Mouse (Mus musculus) urinary bladder, postnatal 4 days (tissue): ENCODE measurements at regions not wholly inside any gene's neighbourhood (a gene's known extent, or its start where the extent isn't known, plus 50 kb on each side); places are given as distances from the start of the nearest gene placed in this dataset.
"Not testable (repeated sequence)": the region's sequence is repeated elsewhere in the genome, so short reads cannot be mapped to it uniquely, and the experiment has no call there.

Experiments
- DNase-seq, 2 experiments: peaks; one replicate each; pipeline ENCODE4 v3.0.0; 2021 to 2022; ENCODE audit warnings: low spot score in 2 of 2

DNA sequence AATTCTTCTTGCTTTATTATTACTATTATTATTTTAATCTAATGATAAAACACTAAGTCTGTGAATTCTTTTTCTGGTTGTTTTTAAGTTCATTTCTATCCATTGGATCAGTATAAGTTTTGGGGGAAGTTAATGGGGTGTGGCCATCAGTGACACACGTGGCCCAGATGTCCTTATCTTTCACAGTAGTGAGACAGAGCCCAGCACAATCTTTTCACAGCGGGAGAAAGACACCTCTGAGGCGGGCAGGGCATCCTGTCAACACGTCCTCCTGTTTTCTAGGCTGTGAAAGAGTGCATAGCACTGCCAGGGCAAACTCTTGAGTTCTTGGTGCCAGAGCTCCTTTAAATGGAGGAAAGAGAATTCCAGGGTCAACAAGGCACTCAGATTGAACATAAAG, 162.1 kb downstream of the Ifng start:
- DNase-seq: no peak

DNA sequence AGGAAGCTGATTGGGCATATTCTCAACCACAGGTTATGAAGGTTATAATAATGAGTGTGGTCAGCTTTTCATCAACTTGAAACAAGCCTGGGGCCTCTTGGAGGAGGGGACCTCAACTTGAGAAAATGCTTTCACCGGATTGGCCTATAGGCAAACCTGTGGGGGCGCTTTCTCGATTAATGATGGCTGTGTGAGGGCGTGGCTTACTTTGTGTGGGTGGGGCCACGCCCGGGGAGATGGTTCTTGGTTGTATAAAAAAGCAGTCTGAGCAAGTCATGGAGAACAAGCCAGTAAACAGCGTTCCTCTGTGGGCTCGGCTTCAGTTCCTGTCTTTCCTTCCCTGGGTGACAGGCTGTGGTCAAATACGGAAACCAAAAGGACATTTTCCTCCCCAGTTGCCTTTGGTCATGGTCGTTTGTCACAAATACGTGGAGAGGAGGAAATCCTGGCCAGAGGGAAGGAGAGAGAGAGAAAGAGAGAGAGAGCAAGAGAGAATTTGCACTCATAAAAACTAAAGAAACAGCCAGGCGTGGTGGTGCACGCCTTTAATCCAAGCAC, 163.1 kb downstream of the Ifng start:
- no peak for DNase-seq

DNA sequence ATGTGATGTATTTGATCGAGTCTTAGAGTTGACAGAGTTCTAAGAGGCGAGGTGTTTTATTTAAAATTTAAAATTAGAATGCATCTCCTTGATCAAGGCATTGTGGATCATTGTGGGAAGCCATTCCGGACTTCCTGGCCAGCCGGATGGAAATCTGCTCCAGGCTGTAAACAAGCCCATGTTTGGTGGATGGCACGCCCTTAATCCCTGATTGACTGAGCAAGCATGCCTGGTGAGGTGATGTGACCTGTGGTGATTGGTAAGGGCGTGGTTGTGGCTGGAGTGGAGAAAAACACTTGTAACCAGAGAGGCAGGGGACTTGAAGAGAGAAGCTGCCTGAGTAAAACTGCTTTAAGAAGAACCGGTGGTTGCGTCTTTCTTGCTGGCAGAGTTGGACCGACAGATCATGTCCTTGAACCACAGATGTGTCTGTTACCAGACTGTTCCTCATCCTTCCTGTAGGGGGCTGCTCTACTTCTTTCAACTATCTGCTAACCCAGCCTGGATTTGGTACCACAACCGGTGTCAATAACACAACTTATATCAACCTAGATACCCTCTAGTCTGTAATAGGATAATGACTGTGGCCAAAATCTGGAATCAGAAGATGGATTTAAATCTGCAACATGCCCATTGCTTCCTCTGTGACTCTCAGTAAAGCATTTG, 164.4 kb downstream of the Ifng start:
- DNase-seq: no peak

DNA sequence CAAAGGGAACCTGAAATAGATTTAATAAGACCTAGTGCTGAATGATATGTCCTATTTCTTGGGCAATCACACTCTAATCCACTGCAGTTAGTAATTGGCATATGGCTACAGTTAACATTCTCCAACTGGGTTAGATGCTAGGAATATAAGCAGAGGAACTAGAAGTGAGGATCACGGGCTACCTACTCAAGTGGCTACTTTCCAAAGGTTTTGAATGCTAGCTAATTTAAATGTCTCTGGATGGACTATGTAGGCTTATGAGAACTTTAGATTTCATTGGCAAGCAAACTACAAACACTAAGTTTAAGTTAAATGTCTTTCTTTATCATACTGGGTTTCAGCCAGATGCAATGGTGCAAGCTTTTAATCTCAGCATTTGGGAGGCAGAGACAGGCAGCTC, 166.6 kb downstream of the Ifng start:
- no peak for DNase-seq

DNA sequence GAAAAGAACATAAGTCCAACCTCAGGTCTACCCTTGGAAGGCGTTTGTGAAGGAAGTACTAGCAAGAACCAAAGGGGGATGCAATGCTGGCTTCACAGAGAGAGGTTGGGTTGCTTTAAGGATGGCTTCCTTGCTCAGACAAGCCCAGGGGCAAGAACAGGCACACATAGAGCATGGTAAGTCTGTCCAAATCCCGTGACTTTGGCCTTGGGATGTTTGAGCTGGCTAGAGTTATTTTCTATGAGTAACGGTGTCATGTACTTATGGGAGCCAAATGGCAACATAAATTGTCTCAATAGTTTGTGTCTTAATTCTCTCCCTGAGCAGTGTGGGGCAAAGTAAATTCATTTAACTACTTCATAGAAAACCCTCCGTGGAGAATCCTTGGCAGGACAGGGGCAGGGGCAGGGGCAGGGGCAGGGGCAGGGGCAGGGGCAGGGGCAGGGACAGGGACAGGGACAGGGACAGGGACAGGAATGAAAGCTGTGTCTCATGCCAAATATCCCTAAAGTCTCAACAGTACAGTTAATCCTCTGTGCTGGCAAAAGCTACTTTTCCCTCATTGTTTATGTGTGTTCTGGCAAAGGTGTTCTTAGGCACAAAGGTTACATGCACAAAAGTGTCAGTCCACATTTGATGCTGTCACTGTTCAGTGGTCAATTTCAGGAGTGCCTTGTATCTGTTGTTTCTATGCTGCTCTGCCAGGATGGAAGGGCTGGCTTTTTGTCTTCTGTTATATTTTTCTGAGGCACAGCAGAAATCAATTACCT, 167.7 kb downstream of the Ifng start:
- DNase-seq: no peak

DNA sequence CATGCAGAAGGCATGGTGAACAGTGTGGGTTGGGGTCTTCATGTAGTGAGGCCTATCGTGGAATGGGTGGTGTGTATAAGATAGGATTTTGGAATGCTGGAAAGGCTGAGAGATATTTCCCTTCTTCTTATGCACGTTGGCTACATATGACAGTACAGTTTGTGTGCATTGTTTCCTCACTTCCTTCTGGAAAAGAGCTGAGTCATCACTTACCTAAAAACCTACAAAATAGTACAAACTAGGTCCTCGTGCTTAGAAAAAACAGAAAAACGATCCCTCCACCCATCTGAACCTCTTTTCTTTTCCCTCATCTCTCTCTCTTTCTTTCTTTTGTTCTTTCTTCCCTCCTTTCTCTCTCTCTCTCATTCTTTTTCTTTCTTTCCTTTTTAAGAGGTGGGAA, 168.3 kb downstream of the Ifng start:
- DNase-seq: no peak

DNA sequence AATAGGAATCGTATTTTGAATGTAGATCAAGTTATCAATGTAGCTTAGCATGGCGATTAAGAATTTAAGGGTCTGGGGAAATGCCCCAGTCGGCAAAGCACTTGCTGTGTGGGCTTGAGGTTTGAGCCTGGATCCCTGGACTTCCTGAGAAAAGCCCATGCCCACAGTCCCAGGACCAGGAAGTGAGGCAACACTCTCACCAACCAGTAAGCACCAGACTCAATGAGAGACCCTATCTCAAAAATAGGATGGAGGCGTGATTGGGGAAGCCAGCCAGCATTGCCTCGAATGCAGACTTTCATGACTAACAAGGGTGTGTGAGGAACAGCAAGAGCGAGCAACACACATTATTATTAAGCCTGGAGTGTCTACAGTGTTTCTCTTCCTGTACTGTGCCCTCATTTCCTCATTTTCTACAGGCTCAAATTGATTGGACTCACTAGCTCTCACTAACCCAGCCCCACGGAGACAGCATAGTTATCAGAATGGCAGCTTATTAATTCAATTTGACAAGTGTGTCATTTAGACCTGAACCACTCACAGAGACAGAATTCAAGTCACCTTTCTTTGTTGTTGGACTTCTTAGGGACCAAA, 170.1 kb downstream of the Ifng start:
- no peak for DNase-seq

DNA sequence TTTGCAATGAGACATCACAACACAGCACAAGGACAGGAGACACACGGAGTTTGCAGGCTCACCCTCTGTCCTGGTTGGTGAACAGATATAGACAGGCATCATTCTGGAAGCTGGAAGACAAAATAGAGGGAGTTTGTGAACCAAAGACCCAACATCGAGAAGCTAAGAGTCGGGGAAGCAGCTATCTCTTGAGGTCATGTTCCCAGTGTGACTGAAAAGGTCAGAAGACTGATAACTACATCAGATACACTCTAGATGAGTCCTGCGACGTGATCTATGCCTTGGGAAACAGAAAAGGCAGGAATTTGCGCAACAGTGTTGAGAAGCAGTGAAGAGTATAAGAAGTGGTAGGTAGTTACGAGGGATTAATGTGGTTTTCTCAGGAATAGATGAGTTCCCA, 171.2 kb downstream of the Ifng start:
- no peak for DNase-seq

DNA sequence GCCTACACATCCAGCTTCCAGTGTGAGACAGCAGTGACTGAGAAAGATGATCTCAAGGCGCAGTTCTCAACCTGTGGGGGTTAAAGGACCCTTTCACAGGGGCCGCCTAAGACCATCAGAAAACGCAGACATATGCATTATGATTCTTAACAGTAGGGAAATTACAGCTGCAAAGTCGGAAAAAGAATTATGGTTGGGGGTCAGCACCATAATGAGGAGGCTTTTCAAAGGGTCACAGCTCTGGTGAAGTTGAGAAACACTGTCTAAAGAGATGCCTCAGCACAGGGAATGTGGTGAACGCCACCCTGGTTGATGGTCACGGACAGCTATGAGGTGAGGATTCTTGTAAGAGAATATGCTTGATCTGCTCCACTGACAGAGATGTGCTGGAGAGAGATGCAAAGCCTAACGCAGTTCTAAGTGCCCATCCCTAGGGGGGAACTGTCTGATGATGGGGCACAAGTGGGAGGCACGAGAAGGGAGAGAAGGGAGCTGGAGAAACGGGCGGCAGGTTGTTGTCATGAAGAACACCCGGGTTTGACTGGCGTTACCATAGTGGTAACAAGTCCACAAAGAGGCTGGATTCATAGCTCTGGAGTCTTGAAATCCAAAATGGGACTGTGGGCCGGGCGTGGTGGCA, 172.3 kb downstream of the Ifng start:
- DNase-seq: no peak

DNA sequence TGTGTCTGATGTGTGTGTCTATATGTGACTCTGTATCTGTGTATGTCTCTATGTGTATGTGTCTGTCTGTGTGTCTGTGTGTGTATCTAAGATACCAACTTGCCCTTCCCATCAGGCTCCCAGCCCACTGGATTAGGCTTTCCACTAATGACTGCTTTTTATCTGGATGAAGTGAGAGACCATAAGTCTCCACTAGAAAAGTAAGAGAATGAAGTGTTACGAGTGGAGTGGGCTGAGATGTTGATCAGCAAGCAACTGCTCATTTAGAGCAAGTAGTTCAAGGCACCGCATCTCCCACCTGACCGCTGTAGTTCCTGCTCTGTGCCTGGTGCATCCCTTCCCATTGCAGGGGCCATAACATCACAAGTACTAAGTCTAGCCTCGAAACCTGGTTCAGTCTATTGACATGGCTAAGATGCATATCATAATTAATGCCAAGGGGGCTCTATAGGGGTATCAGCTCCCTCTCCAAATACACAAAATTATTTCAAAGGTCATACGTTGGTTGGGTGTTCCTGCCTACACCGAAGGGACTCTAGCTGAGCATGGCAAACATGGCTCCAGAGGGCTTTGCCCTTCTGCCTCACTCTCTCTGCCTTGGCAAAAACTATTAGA, 173.5 kb downstream of the Ifng start:
- DNase-seq: no peak

DNA sequence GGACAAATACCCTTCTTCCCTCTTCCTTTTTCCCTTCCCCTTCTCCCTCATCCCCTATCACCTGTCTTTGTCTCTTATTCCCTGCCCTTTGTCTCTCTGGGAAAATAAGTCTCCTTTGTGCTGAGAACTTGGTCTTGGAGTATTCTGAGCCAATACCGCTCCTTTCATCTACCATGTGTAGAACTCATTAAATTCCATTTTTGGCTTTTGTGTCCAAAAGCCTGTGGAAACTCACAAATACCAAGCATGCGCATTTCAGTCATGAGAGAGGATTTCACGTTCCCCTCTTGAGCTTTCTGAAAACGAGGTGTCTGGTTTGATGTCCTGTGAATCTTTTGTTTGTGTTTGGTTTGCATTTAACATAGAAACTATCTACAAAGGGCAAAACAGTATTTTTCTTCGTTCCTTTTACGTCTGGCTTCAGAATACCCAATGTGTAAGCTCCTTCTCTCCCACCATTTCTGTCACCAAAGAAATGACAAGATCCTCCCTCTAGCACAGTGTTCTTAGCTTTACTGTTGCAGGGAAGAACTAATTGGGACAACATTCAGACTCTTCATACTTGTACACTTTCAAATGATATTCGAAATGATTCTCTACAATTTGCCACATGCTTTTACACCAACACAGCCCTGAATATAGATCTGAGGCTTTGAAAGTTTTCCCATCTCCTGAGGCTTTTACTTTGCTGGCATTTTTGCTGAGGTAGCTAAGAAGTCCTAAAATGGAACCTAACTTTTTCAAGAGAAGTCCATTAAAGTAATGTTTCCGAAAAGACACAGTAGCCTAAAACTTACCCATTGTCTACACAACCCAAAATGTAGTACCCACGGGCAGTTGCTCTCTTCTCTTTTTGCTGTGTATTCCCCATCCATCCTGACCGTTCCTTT, 174.5 kb downstream of the Ifng start:
- DNase-seq: no peak

DNA sequence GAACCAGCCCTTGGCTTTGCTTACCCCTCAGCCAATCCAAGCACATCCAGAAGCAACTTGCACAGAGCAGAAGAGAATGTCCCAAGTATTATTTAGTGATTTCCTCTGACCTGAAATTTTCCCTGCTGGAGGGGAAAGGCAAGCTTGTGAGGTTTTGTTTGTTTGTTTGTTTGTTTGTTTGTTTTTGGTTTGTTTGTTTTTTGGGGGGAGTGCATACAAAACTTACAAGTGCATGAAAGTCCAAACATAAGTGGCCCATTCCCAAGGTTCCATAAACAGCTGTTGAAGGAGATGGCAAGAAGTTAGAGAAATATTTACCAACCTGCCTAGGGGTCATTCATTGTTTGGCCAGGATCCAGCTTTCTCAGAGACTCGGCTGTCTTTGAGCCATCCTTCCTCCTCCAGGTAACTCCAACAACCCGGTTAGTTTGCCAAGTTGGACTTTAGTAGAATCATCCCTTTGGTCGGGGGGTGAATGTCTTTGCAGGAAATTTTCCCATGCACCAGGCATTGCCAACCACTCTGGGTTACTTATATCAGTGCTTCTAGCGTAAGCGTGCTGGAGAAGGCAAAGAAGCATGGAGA, 175.3 kb downstream of the Ifng start:
- no peak for DNase-seq

DNA sequence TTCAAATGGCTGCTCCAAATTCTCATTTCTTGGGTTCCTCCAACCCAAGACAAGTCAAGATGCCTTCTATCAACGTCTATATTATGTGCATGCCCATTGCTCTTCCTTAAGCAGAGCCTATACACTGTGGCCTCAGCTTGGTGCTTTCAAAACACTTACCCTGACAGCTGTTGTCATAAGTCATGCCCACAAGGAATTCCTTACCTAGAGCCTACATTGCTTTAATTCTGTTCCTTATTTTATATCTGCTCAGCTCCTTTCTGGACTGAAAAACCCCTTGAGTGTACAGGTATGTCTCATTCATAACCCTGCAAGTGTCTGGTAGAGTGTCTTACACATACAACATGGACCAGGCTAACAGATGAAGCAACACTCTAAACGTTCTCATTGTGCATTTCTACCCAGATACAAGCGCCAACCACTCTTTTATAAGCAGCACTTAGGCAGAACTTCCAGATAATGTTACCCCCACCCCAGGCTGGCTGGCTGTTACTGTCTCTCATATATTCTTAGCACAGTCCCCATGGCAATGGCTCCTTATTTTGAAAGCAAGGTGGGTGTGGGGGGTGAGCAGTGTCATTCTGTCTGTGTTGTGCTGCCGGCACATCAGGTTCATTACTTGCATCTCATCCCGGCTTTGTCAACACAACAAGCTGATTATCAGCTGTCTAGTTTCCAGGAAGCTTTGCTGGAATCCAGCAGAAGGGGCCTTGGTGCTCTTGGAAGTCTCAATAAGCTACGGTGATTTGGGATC, 176.6 kb downstream of the Ifng start:
- DNase-seq: no peak

DNA sequence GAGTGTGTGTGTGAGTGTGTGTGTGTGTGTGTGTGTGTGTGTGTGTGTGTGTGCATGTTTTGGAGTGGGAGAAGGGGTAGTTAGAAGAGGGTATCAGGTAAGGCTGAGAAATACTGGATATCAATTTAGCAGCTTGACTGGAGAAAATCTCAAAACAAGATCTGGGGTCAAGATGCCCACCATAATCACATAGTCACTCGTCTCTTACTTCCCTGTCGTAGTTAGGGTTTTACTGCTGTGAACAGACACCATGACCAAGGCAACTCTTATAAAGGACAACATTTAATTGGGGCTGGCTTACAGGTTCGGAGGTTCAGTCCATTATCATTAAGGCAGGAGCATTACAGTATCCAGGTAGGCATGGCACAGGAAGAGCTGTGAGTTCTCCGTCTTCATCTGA, 177.4 kb downstream of the Ifng start:
- DNase-seq: not testable (repeated sequence)

DNA sequence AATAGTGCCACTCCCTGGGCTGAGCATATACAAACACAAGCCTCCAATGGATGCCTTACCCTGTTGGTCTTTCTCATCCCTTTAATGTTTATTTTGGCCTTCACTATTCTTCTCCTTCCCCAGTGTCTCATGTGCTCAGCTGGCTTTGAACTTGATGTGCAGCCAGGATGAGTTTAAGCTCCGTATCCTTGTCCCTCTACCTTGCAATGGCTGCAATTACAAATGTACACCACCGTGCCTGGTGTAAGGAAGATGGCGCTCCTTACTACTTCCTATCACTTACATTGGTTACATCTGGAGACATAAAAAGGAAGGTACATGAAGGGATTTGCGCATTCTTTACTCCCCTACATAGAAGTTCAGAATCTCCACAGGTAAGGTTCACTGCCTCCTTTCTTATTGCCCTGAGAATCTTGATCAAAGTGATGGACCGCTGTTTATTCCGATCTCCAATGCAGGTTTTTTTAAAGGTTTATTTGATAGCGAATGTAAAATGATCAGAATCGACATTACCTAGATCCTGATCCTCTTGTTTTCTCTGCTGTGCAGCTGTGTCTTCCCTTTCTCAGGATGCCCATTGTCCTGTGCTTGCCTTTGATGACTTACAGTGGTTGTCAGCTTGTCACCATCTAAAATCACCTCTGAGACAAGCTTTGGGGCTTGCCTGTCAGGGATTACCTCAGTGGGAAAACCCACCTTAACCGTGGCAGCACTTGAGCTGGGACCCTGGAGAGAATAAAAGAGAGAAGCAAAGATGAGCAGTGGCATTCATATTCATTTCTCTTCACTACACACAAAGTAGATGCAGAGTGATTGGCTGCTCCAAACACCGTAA, 178.1 kb downstream of the Ifng start:
- DNase-seq: no peak

DNA sequence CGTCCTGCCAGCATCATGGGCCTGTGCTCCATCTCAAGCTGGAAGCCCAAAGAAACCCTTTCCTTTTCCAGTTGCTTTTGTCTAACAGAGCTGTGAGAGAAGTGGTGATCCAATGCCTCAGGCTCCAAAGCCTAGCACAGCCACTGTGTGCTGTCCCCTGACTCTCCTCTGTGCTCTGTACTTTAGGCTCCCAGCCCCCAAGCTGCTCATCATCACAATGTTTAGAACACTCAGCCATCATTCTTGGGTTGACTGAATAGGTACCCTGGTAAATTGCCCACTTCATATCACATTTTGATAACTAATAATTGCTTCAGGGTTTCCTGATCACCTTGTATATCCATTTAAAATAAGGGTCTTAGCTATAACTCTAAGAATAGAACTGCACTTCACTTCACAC, 178.8 kb downstream of the Ifng start:
- DNase-seq: no peak

DNA sequence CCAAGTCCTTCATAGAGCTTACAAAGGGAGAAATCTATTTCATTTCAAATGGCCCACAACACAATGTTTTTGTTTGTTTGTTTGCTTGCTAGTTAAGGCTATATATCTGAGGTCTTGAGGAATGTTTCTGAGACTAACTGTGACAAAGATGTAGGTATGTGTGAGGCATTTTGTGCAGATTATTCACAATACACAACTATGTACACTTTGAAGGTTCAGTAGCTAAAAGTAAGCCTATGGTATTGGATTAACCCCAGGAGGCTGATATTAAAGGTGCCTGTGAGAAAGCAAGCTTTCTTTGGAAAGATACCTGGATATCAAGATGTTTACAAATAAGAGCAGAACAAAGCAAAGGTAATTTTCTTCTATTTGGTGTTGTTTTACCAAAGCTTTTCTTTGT, 179.8 kb downstream of the Ifng start:
- no peak for DNase-seq

DNA sequence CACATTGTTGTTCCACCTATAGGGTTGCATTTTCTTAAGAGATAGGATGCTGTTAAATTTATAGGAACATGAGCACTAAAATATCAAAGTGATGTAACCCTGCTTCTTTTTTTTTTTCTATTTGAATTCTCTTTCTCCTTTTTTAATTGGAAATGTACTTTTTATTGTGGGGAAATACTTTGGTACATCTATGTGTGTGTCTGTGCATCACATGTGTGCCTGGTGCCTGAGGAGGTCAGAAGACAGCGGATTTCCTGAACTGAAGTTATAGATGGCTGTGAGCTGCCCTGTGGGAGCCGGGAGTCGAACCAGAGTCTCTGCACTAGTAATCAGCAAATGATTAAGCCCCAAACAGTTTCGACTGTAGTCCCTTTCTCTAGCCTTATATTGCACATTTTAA, 180.7 kb downstream of the Ifng start:
- no peak for DNase-seq

DNA sequence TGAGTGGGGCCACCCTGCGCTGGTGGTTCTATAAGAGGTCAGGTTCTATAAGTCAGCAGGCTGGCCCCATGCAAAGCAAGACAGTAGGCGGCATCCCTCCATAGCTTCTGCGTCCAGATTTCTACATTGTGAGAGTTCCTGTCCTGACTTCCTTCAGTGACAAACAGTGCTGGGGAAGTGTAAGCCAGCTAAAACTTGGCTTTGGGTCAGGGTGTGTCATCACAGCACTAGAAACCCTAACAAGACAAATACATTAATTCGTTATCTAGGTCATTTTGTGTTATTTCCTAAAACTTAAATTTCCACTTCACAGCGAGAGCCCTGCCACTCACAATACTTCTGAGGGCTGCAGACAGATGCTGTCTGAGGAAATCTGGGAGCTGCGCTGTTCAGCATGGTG, 181.3 kb downstream of the Ifng start:
- DNase-seq: no peak
